Mouse (Mus musculus): ENCODE measurements around the gene Rala.
"Not testable (repeated sequence)": the region's sequence is repeated elsewhere in the genome, so short reads cannot be mapped to it uniquely, and the experiment has no call there.

Rala gene

GRCm38 (mm10) chr13:17944078-17944917 lies at the start of gene Rala:
Rala (minus strand) TSS chr13:17944239.
- in situ Hi-C loops (cut with MseI, MboI): no loop called here

- in situ Hi-C loops (cut with MseI, MboI): no loop called here
Observed at GRCm38 (mm10) chr13:17993515-17993847, 49.4 kb upstream of the Rala start.

DNA sequence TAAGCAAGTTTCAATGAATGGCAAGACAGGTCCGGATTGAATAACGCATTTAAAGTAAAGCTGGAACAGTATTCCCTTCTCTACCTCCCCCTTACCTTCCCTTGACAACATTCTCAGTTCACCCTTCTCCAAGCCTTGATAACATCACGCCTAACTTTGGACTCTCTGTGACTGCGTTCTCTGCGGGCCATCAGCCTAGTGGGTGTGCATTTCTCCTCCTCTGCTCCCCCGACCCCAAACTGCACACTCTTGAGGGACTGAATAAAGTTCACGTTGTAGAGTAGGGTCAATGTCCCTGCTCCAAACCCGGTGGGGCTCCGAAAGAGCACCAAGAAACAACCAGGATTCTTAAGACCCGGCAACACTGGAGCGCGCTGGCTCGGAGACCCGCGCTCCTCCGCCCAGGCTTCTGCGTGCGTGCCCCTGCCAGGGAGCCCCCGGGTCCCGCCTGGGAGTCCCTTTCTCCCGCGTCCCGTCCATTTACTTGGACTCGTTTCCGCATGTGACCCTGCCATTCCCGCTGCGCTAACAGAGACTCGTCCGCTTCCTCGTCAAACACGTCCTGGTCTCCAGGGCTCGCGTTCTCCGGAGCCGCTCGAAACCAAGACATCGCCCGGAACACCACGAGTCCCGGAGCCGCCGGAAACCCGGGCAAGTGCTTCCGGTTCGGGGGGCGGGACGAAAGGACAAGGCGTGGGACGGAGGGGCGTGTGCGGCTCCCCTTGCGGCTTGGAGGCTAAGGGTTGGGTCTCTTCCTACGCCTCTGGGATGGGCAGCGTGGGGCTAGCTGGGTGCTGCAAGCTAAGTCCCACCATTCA lies 48.9 kb upstream of the Rala start, which contains the start of gene Yae1d1:
TSS of gene Yae1d1 (minus strand) at position 653 of the 818 bp plus-strand sequence.
- in situ Hi-C loops (cut with MseI, MboI): no loop called here

DNA sequence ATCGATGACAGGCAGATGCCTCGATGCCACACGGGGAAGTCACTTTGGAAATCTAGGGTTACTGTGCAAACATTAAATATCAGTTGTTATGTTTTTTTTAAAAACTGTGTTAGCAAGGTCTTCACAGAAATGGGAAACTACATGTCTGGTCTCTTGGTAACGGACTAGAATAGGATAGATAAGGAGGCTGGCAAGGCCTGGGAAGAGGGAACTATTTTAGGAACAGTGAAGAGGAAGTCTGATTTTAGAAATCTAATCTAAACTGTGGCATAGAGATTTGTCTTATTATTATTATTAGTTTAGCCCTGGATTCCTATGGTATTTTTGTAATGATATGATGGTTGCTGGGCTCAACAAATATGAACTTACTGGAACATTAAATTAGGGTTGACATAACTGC lies 48.0 kb upstream of the Rala start:
- in situ Hi-C loops (cut with MseI, MboI): no loop called here

- in situ Hi-C loops (cut with MseI, MboI): loop anchor here in 1 of 2 experiments (10.0 kb wide), 1 partner anchor 148 kb away; no protein-coding TSS in a partner anchor
Observed at GRCm38 (mm10) chr13:17983194-17983593, 39.2 kb upstream of the Rala start.

- in situ Hi-C loops (cut with MseI, MboI): loop anchor here in 1 of 2 experiments (10.0 kb wide), 1 partner anchor 148 kb away; no protein-coding TSS in a partner anchor
Observed at GRCm38 (mm10) chr13:17982634-17983033, 38.6 kb upstream of the Rala start.

- in situ Hi-C loops (cut with MseI, MboI): loop anchor here in 1 of 2 experiments (10.0 kb wide), 1 partner anchor 132 kb away; no protein-coding TSS in a partner anchor
Observed at GRCm38 (mm10) chr13:17976854-17977739, 33.1 kb upstream of the Rala start.

DNA sequence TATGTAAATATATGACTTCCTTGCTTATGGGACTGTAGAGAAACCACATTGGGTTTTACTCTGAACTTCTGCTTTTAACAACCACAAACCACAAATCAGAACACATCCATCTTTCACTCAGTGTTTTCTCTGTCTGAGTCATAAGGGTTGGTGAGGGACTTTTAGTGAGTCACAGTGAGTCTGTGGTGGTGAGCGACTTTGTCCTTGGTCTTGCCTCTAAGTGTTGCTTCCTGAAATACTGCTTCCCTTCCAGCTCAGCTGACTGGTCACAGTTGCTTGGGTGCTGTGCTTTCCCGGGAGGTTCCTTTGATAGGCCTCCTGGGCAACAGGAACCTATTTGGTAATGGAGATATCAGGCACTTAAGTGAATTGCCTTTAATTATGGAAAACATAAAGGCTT lies 31.9 kb upstream of the Rala start:
- in situ Hi-C loops (cut with MseI, MboI): loop anchor here in 1 of 2 experiments (10.0 kb wide), 1 partner anchor 131 kb away; no protein-coding TSS in a partner anchor

- in situ Hi-C loops (cut with MseI, MboI): loop anchor here in 1 of 2 experiments (10.0 kb wide), 1 partner anchor 131 kb away; no protein-coding TSS in a partner anchor
Observed at GRCm38 (mm10) chr13:17975457-17975856, 31.4 kb upstream of the Rala start.

DNA sequence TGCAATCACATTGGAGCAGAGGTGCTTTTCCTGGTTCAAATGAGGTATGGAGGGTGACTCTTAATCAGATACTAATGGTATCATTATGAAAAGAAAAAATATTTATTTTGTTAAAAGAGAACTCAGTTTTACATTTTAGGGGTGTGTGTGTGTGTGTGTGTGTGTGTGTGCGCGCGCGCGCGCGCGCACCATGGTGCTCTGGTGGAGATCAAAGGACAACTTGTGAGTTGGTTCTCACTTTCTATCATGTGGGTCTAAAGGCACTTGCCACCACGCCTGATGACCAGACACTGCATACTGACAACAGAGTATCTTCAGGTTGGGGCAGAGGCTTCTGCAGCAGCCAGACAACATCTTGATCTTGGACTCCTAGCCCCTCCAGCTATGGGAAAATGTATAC lies 30.7 kb upstream of the Rala start:
- in situ Hi-C loops (cut with MseI, MboI): loop anchor here in 1 of 2 experiments (10.0 kb wide), 1 partner anchor 130 kb away; no protein-coding TSS in a partner anchor

DNA sequence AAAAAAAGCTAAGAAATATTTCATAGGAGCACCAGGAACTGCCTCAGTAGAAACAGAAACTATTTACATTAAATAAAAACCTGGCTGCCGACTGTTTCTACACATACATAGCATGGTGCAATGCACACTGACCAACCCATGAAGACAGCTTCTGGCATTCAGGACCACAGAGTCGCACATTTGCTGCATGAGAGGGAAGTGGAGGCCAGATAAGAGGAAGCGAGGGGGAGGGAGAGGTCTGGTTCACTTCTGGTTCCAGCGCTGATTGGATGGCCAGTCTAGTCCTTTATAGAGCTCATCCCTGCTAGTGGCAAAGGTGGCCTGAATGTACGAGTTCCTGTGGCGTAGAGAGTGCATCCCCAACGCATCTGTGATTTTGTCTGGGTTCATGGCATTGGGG lies 16.6 kb upstream of the Rala start:
- in situ Hi-C loops (cut with MseI, MboI): no loop called here

DNA sequence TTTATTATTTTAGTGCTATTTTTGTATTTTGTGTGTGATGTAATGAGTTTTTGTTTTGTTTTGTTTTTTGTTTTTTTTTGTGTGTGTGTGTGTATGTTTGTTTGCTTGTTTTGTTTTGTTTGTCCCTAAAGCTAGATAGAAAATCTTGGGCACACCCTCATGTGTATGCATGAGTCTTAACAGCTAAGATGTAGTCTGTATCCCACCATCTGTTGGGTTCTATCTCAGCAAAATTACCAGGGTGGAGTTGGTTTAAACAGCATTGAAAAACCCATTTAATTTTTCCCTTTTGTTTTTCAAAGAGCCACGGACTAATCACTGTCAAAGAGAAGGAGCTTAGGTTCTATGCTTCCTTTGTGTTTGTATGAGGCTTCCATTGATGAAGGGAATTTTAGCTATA lies 10.2 kb upstream of the Rala start:
- in situ Hi-C loops (cut with MseI, MboI): no loop called here

DNA sequence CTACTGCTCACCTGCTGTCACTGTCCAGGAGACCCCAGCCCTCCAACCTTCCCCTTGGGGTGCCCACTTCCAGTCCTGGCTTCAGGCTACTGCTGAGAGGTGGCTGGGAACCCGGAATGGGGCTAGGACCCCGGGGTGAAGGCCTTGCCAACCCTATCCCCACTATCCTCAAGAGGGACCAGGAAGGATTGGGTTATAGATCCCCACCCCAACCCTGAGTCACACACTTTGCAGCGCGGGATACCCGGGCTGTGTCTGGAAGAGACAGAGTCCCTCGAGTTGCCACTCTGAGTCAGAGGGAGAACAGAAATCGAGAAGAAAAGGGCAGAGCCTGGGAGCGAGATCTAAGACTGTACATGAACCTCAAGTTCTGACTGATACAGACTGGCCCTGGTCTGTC lies 6.5 kb upstream of the Rala start:
- in situ Hi-C loops (cut with MseI, MboI): not testable (repeated sequence)

DNA sequence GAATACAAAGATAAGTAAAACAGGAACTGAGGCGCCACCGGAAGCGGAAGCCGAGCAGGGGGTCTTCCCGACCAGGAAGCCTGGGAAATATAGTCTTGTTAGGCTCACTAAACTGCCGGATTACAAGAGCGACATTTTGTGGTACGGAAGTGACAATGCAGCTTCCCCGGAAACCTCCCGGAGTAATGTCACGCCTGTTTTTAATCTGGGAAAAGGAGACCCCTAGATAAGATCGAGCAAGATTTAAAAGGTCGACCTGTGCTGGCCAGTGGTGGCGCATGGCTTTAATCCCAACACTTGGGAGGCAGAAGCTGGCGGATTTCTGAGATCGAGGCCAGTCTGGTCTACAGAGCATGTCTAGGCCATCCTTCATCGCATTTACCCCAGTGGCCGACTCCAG lies 5.5 kb upstream of the Rala start:
- in situ Hi-C loops (cut with MseI, MboI): no loop called here

DNA sequence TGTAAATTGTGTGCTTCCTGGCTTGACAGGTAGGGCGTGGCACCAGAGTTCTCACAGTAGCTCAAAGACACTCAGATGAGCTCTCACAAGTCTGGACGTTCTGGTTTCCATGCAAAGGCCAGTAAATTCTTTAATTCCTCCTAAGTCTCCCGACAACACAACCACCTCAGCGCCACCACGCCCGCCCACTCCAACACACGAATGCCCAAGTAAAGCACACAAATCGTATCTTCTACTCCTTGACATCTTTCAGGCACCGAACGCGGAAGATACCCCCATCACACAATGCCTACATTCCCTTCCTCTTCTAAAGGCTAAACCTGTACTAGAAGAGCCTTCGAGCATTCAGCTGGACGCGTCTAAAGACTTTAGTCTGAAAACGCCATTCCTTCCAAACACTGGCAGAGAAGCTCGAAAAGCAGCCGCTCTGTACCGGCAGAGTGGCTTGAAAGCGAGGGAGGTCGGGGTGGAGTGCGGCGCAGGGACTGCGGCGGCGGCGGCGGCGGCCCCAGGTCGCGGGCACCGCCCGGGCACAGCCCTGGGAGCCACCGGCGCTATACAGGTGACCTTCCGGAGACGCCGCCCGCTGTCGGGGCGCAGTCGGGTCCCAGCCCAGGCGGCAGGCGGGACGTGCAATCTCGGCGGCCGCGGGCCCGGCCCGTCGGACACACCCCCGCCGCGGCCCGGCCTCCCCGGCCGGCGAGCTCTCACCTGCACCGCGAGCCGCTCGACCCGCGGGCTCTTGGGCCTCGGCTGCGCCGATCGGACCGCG lies 547 bp downstream of the Rala start:
- in situ Hi-C loops (cut with MseI, MboI): no loop called here

- in situ Hi-C loops (cut with MseI, MboI): no loop called here
Observed at GRCm38 (mm10) chr13:17942338-17942737, 1.7 kb downstream of the Rala start.

GRCm38 (mm10) chr13:17907309-17907708 lies 36.7 kb downstream of the Rala start:
- in situ Hi-C loops (cut with MseI, MboI): no loop called here

- in situ Hi-C loops (cut with MseI, MboI): no loop called here
Observed at GRCm38 (mm10) chr13:17901474-17901873, 42.6 kb downstream of the Rala start.

- in situ Hi-C loops (cut with MseI, MboI): no loop called here
Observed at GRCm38 (mm10) chr13:17900641-17901040, 43.4 kb downstream of the Rala start.

- in situ Hi-C loops (cut with MseI, MboI): no loop called here
Observed at GRCm38 (mm10) chr13:17897040-17897439, 47.0 kb downstream of the Rala start.

Data from mouse trophoblast stem cell (cell line).